Mouse (Mus musculus): ENCODE data around the gene Nadk.

The Nadk gene

DNA sequence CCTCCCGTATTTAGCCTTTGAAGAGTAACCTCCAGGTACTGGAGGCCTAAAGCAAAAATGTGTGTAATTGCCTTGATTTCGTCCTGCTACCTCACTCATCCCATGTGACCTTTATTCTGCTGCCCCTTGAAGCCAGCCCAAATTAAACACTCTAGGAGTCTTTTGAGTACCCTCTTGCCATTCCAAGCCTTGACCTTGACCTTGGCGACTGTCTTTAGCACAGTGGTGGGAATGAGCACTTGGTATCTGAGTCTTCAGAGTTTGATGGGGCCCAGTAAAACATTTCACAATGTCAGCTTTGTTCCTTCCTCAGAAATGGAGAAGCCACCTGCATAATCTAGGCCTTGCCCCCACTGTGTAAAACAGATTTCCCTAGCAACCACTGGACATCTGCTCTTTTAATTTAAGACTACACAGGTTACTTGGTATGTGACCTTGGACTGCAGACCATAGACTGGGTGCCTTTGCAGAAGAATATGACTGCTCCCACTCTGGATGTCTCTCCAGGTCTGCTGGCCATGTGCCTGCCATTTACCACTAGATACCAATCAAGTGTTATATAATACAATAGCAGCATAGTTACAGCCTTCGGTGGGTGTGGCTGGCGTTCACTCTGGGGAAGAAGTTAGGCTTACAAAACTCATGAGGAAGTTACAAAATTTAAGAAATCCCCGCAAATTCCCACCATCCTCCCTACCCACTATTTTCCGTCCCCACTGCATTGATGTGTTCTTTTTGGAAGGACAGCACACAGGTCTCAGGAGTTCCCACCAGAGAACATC is at the start of gene Nadk:
Gene Nadk (plus strand): TSS at position 718 of the 782 bp plus-strand sequence.
- in situ Hi-C loops (cut with MseI, MboI): no loop called here

GRCm38 (mm10) chr4:155514810-155515209 is 47.4 kb upstream of the Nadk start:
- in situ Hi-C loops (cut with MseI, MboI): no loop called here

DNA sequence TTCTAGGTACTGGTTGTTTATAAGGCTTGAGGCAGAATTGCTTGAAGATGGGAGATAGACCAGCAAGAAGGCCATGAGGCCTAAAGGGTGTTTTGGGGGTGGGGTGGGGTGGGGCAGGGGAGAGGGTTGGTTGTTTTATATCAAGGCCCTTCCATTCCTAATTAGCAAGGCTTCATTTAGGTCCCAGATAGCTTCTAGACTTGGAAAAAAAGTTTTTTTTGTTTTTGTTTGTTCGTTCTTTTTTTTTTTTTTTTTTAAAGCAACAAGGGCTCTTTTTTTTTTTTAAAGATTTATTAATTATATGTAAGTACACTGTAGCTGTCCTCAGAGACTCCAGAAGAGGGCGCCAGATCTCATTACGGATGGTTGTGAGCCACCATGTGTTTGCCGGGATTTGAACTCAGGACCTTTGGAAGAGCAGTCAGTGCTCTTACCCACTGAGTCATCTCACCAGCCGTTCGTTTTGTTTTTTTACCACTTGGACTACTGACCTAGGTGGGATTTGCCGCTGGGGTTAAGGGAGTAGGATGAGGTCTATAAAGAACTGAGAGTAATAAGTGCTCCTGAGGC is 44.1 kb upstream of the Nadk start:
- in situ Hi-C loops (cut with MseI, MboI): no loop called here

DNA sequence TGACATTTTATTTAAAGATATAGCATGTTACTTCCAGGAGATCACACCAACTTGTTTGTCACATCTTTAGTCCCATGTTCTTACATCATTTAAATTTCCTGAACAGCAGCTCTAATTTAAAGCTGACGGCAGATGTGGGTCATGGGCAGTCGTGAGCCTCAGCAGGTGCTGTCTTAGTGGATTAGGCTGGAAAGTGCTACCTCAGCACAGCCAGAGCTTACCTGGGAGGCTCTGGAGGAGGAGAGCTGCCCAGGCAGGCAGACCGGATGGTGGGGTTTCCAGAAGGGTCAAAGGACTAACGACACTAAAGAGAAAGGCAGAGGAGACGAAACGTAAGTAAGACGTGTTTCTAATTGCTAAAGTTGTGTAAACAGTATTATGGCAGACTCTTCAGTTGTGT is 39.9 kb upstream of the Nadk start:
- in situ Hi-C loops (cut with MseI, MboI): no loop called here

GRCm38 (mm10) chr4:155525751-155526150 is 36.4 kb upstream of the Nadk start:
- in situ Hi-C loops (cut with MseI, MboI): no loop called here

- in situ Hi-C loops (cut with MseI, MboI): no loop called here
These were observed 32.9 kb upstream of the Nadk start for GRCm38 (mm10) chr4:155529294-155529693.

- in situ Hi-C loops (cut with MseI, MboI): no loop called here
These were observed 12.2 kb upstream of the Nadk start for GRCm38 (mm10) chr4:155549993-155550392.

- in situ Hi-C loops (cut with MseI, MboI): no loop called here
These were observed 11.7 kb upstream of the Nadk start for GRCm38 (mm10) chr4:155550446-155550845.

DNA sequence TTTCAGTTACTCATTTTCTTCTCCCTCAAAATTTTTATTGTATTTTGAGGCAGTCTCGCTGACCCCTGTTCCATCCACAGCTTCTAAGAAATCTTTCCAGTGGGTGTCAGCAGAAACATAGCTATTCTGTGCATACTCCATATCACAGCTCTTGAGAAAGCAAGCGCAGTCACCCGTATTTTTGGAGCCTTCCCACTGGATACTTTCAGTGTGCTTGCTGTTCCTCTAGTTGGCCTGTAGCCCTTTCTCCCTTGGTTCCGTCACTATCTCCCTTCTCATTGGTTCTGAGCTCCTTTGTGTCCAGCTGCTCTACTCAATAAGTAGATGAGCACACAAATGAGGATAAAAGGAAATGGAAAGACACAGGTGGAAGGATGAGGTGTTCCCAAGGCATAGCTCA is 11.1 kb upstream of the Nadk start:
- in situ Hi-C loops (cut with MseI, MboI): no loop called here

DNA sequence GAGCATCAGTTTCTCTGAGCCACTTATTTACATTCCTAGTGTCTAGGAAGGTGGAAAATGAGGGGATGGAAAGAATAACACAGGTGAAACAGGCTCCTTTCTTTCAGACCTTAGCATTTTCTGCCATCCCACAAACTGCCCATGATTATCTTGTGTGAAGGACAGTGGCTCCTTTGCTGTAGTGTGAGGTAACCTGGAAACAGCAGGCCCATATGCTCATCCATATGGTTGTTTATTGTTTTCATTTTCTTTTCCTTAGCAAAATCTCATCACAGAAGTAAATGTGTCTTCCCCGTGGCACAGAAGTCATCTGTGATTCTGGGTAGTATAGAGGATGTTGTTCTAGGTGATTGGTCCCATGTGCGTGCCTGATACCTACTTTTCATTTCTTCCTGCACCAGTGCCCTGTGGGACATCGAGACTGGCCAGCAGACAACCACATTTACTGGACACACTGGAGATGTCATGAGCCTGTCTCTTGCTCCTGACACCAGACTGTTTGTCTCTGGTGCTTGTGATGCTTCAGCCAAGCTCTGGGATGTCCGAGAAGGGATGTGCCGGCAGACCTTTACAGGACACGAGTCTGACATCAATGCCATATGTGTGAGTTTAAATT is 9.2 kb upstream of the Nadk start:
- in situ Hi-C loops (cut with MseI, MboI): no loop called here

DNA sequence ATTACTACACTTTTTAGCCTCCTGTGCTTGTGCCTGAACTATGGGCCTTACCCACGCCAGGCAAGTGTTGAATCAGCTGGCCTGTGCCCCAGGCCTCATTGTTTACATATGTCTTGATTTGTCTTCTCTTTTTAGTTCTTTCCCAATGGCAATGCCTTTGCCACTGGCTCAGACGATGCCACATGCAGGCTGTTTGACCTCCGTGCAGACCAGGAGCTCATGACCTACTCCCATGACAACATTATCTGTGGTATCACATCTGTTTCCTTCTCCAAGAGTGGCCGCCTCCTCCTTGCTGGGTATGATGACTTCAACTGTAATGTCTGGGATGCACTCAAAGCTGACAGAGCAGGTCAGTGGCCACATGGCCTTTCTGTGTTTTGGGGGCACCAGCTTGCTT is 7.3 kb upstream of the Nadk start:
- in situ Hi-C loops (cut with MseI, MboI): no loop called here

DNA sequence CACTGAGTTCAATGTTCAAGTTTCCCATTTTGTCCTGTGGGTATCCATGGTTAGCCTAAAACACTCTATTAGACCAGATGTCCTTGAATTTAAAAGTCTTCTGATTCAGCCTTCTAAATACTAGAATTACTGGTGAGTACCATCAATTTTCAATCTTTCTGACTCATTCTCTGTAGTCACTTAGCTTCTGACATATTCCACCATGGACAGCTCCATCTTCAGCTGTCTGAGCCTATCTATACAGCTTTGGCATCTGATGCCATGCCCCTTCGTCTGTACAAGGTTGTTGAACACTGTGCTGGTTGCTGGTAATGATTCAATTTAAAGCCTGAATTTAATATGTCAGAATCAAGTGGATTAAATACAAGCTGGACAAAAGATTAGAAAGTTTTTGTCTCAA is 6.7 kb upstream of the Nadk start:
- in situ Hi-C loops (cut with MseI, MboI): no loop called here

- in situ Hi-C loops (cut with MseI, MboI): no loop called here
These were observed 2.7 kb upstream of the Nadk start for GRCm38 (mm10) chr4:155559454-155559853.

DNA sequence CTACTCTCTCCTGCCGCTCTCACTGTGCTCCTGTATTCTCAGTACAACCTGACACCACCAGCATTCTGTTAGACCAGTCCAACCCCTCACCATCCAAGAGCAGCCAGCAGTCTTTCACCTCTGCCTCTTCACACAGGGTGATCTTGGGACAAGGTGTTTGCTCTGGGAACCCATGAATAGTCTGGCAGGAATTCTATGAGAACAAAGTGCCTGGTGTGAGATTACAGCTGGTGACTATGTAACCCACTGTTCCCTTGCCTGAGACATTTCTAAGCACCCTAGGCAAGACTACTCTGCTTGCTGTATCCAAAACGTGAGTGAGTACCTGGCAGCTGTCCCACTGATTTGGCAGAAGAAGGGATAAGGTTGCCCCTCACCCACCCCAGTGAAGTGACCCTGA is 1.2 kb upstream of the Nadk start:
- in situ Hi-C loops (cut with MseI, MboI): no loop called here

DNA sequence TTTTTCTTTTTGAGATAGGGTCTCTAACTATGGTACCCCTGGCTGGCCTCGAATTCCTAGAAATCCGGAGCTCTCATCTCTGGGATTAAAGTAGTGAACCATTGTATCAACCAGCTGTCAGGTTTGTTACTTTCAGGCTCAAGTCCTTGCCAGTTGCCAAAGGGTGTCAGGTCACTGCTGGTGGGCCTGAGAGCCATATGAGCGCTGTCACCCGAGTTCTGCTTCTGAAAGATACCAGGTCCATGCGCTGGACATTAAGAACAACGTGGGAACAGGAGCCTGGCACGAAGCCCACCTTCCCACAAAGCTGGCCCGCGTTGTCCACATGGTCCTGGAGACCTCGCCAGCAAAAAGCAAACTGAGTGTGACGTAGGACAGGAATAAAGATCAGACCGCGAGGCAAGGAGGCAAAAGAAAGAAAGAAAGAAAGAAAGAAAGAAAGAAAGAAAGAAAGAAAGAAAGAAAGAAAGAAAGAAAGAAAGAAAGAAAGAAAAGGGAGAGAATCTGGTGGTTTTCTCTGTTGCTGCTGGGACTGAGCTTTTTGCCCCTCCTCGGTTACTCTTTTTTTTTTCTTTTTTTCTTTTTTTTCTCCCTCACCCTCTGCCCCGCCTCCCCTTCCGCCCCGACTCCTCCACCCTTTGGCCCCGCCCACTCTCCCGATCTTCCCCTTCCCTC is 684 bp downstream of the Nadk start:
- in situ Hi-C loops (cut with MseI, MboI): no loop called here

GRCm38 (mm10) chr4:155563400-155564231 is 1.4 kb downstream of the Nadk start:
- in situ Hi-C loops (cut with MseI, MboI): no loop called here

- in situ Hi-C loops (cut with MseI, MboI): loop anchor here in 1 of 2 experiments (5.0 kb wide), 1 partner anchor 82 kb away; no protein-coding TSS in a partner anchor
These were observed 2.3 kb downstream of the Nadk start for GRCm38 (mm10) chr4:155564315-155565069.

- in situ Hi-C loops (cut with MseI, MboI): loop anchor here in 1 of 2 experiments (5.0 kb wide), 1 partner anchor 84 kb away; no protein-coding TSS in a partner anchor
These were observed 4.4 kb downstream of the Nadk start for GRCm38 (mm10) chr4:155566555-155566954.

DNA sequence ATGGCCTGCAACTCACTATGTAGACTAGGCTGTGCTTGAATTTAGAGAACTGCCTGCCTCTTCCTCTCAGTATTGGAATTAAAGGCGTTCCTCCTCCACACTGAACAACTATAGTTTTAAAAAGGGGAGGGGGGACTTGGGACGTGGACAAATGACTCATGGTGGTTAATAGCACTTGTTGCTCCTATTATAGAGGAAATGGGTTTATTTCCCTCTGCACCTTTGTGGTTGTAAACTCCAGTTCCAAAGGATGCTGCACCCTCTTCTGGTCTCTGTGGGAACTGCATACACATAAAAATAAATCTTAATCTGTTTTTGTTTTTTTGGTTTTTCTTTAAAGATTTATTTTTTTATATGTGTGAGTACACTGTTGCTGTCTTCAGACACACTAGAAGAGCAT is 6.0 kb downstream of the Nadk start:
- in situ Hi-C loops (cut with MseI, MboI): loop anchor here in 1 of 2 experiments (5.0 kb wide), 1 partner anchor 86 kb away; no protein-coding TSS in a partner anchor

DNA sequence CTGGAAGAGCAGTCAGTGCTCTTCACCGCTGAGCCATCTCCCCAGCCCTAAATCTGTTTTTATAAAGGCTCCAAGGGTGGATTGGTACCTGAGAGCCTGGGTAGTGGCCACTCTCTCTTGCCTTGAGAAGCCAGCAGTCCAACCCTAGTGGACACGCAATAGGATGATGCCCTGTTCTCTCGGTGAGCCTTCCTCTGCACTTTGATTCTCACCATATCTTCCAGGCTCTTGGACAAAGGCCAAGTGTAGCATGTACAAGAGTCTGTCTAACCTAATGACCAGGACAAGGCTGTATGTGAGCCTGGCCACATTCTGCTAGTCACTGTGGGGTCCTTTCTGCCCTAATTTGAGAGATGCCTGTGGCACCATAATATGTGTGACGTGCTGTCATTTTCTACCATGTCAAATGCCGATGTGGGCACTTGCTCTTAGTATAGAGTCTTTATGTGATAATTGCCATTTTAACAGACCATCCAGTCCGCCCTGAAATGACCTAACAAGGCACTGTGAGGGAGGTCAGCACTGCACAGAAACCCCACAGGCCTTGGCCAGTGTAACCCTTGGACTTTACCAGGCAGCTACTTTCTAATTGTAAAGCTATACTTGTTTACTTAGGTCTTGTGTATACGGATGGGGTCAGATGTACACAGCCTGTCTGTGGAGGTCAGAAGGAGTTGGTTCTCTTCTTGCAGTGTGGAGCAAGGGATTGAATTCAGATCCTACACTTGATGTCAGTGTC is 6.6 kb downstream of the Nadk start:
- in situ Hi-C loops (cut with MseI, MboI): loop anchor here in 1 of 2 experiments (5.0 kb wide), 1 partner anchor 86 kb away; no protein-coding TSS in a partner anchor

All from mouse trophoblast stem cell (cell line).